Mouse (Mus musculus) erythroblast, embryonic 14.5 days (primary cell): ENCODE data around the gene Ear1.
"Not testable (repeated sequence)": the region's sequence is repeated elsewhere in the genome, so short reads cannot be mapped to it uniquely, and the experiment has no call there.

Source experiments
- GATA1 ChIP-seq: IDR thresholded peaks from 2 replicates; pipeline ENCODE4 v1.6.1; 2012; ENCODE audit warnings: low read length, inconsistent platforms, mixed read lengths
- TAL1 ChIP-seq: IDR thresholded peaks from 3 replicates; pipeline ENCODE4 v1.6.1; 2012; ENCODE audit warnings: low read length, inconsistent platforms, mixed read lengths

DNA sequence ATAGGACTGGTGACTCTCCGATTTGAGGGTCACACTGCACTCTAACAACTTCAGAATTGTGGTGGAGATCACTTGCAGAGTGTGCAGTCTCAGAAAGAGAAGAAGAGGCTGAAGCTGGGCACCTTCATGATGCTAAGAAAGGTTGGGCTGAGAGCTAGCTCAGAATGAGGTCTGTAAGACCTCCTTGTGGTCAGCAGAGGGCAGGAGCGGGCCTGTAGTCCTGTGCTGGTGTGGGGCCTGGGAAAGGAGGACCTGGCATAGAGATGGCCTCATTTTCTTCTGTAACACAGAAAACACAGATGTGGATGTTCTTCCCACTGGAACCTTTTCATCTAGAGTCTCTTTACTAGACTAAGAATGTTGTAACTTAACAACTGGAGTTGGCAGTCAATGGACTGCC, 2.5 kb upstream of the Ear1 start:
- not testable (repeated sequence) for TF ChIP-seq GATA1, TAL1
